Mouse (Mus musculus) cerebellum, adult (tissue): ENCODE results near the gene Comp.

Experiments
- ATAC-seq: cut with Nextera tagmentation; 2 replicates; pipeline ENCODE4 v1.9.2; 2017; ENCODE audit warnings: mild to moderate bottlenecking, moderate library complexity, mixed read lengths; ENCODE audit not compliant: insufficient number of reproducible peaks, low FRiP score, low TSS enrichment

Comp gene

GRCm38 (mm10) chr8:70352000-70352384 is 21.4 kb upstream of the Comp start:
- ATAC-seq = no peak

- 0 out of 2 replicates have a peak, but pooled peaks have one; percentile 2 for ATAC-seq
Measured at GRCm38 (mm10) chr8:70352657-70353151, 20.7 kb upstream of the Comp start.

- peak; percentile 80 for ATAC-seq
Measured at GRCm38 (mm10) chr8:70353194-70353817, 20.1 kb upstream of the Comp start, which contains the start of gene Upf1. TSS of gene Upf1 (minus strand) at chr8:70353278.

GRCm38 (mm10) chr8:70354004-70354403 is 19.4 kb upstream of the Comp start:
- ATAC-seq = no peak

GRCm38 (mm10) chr8:70356111-70356510 is 17.2 kb upstream of the Comp start:
- ATAC-seq = no peak

- ATAC-seq = no peak
Measured at GRCm38 (mm10) chr8:70359411-70359810, 13.9 kb upstream of the Comp start.

GRCm38 (mm10) chr8:70360769-70361168 is 12.6 kb upstream of the Comp start:
- ATAC-seq = no peak

- ATAC-seq = no peak
Measured at GRCm38 (mm10) chr8:70361484-70362032, 11.8 kb upstream of the Comp start.

- no peak for ATAC-seq
Measured at GRCm38 (mm10) chr8:70364066-70364465, 9.3 kb upstream of the Comp start.

- no peak for ATAC-seq
Measured at GRCm38 (mm10) chr8:70366588-70366987, 6.8 kb upstream of the Comp start.

GRCm38 (mm10) chr8:70370476-70370875 is 2.9 kb upstream of the Comp start:
- ATAC-seq = no peak

- ATAC-seq = no peak
Measured at GRCm38 (mm10) chr8:70371951-70372350, 1.4 kb upstream of the Comp start.

- peak; percentile 50; the same call in 1 of the 2 replicates for ATAC-seq
Measured at GRCm38 (mm10) chr8:70374318-70374927, 1.1 kb downstream of the Comp start.

GRCm38 (mm10) chr8:70375212-70375859 is 2.0 kb downstream of the Comp start:
- no peak for ATAC-seq

- no peak for ATAC-seq
Measured at GRCm38 (mm10) chr8:70376275-70376741, 3.0 kb downstream of the Comp start.

GRCm38 (mm10) chr8:70377049-70377448 is 3.7 kb downstream of the Comp start:
- ATAC-seq = no peak

- no peak; the same call in 1 of the 2 replicates for ATAC-seq
Measured at GRCm38 (mm10) chr8:70380069-70380468, 6.7 kb downstream of the Comp start.

- ATAC-seq = peak; percentile 47; the same call in 1 of the 2 replicates
Measured at GRCm38 (mm10) chr8:70383287-70383686, 9.9 kb downstream of the Comp start.

GRCm38 (mm10) chr8:70389678-70390077 is 16.3 kb downstream of the Comp start:
- ATAC-seq = no peak

- ATAC-seq = no peak
Measured at GRCm38 (mm10) chr8:70393087-70393486, 19.7 kb downstream of the Comp start.
